Mouse (Mus musculus) cerebellum, adult 9-11 months (tissue): Measurements from ENCODE around the gene Itpkb.

ENCODE experiments used
- DNase-seq: peaks from one replicate; pipeline ENCODE4 v3.0.0; 2022

The Itpkb gene

DNA sequence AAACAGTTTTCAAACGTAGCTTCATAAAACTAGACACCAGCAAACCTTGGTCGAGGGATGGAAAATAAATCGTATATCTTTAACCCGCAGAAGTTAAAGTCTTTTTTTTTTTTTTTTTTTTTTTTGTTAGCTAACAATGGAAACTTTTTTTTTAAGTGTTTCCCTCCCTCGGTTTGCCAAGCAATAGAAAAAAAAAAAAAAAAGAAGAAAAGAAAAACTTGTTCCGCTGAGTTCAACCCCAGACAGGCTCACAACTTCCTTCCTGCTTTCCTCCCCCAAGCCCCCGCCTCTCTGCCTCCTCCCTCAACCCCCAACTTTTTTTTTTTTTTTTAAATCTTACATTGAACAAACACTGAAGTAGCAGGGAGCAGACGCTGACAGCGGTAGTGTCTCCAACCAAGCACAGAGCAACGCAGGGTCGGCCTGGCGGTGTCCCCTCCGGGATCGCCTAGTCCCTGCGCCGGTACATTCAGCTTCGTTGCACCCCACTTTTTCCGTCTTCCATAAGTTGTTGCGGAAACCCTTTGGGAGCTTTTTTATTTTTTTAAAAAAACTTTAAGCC is at the start of gene Itpkb:
Itpkb (plus strand) TSS at position 341 of the 562 bp plus-strand sequence.
- peak; percentile 36 for DNase-seq

DNA sequence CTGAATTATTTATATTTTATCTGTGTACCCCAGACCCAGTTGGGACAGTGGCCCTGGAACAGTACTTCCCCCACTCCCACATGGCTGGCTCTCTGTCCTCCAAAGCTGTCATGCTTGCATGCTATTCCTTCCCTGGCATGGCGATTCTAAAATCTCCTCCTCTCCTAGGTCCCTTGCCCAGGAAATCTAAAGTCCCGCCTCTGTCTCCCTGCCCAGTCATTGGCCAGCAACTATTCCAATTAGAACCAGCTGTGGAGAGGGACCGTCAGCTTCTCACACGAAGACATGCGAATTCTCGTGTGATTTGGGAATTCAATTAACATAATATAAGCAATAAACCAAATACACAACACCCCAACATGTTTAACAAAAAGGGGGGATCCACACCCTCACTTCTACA is 47.7 kb upstream of the Itpkb start:
- no peak for DNase-seq

DNA sequence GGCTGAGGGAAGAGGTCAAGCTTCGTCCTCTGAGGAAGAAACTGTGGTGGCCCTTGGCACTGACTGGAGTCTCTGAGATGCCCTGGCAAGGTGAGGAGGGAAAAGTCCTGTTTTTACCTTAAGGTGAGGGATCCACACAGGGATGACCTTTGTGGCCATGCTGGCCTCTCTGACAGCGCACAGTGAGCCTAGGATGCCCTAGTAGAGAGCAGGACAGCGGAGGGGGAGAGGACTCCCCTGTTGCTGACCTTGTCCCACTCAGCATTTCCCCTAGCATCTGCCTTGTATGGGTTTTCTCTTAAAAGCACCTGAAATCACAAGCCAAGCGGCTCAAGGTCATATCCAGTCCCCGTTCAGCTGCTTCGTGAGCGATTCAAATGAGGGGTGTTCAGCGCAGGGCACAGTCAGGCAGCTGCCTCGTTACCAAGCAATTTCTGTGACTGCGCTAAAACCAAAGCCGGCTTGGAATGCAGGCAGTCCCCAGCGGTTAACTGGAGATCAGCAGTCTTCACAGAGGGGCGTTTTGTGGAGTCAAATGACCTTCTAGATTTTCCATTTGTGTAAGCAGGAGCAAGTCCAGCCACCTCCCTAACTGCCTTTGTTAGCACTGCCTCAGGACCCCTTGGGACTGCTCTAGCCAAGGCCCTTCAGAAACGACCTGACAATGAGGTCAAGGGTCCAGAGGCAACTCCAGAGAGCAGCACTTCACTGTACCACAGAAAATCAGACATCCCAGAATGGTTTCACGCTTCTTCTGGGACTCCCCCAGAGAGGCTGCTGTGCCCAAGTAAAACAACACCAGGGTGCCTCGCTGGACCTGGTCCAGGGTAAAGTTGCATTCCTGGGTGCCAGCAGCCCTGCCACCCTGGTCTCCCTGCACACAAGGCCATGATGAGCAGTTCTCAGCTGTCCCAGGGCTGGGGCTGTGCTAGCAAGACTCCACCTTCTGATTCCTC is 46.2 kb upstream of the Itpkb start:
- no peak for DNase-seq

DNA sequence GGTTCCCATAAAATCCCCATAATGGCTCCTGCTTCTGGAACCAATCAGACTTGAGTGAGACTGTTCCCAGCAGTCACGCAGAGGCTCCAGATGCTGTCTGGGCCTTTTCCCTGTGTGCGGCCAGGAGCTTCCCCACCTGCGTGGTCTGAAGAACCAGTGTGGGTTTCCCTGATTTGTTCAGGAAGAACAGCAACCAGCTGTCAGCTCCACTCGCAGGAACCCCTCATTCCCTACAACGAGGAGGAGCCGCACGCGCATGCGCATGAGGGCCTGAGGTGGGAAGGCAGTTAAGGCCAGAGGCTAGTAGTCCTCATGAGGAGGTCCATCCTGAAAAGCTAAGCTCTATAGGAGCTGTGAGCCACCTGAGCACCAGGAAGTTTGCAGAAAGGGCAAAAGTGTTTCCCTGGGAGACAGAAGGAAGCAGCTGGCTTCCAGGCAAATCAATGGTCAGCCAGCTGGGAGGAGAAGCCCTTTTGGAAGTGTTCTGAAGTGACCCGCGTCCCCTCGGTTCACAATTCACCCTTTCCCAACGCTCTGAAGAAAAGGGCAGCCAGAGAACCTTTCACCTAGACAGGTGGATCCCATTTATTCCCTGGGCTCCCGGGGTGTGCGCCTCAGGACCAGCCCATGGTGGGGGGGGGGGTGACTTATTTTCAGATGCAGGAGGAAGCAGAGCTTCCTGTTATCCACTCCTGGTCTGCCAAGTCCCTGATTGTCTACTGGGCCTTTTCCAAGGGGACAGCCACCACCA is 44.0 kb upstream of the Itpkb start:
- DNase-seq, result no peak

DNA sequence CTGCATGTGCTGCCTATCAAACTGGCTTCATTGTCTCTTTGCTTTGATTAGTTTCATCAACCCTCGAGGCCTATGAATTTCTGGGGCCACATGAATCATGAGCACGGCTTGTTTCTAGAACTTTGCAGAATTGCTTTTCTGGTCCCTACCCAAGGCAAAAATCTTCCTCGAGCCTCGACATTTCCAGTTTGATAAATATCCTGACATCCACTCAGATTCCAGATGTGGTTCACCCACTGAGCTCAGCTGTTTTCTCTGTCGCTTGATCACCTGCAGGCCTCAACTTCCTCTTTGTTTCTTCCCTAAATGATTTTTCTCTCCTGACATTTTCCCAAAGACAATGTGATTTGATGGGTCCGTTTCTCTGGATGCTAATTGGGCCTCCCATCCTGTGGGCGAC is 42.1 kb upstream of the Itpkb start:
- DNase-seq, result no peak

DNA sequence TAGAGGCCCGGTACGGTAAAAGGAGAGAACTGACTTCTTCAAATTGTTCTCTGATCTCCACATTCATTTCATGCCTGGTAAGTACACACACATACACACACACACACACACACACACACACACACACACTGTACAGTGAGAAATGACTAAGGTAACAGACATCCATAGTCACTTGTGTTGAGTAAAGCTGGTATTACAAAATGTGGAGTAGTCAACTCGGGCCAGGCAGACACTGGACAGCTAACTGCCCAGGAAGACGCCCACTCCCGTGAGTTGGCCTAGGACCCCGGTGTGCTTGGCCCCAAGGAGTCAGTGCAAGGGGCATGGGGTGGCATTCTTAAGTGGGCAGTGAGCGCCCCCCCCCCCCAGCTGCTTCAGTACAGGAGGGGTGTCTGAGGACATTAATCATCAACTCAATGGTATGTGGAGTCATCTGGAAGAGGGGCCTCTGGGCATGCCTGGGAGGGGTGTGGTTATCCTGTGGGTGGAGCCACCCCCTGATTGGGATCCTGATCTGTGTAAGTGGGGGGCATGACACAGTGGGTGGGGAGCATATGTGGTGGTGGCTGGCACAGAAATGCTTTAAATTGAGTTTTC is 41.3 kb upstream of the Itpkb start:
- DNase-seq, result no peak

DNA sequence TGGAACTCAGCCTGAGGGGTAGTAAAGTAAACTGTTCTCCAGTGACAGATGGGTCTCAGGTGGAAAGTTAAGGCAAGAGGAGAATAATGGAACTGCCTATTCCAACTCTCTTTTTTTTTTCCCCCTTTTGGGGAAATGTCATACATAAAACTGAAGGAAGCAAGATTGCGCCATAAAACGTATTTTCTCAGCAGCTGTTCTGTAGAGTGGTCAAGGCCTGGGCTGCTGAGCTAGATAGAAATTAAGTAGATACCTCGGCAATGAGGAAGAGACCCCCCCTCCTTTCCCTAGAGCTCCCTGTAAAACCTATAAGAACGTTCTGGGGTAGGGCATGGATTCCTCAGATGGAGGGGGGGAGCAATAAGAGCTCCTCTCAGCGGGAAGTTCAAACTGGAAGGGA is 40.5 kb upstream of the Itpkb start:
- DNase-seq, result no peak

DNA sequence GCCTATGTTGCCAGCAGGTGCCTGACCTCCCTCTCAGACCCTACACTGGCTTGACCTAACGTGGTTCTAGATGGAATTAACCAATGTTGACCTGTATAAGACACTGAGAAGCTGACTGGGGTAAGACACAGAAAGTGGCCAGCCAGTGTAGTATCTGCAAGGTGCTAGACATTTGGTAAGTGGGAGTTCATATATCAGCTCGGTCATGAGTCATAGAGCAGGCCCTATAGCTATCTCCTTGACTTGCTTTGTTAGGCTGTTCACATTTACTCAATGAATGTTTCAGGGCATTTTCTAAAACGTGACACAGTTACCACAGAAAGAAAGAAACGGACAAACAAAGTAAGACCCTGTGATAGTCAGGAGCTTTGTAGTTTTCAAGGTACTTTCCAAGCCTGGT is 39.9 kb upstream of the Itpkb start:
- no peak for DNase-seq

DNA sequence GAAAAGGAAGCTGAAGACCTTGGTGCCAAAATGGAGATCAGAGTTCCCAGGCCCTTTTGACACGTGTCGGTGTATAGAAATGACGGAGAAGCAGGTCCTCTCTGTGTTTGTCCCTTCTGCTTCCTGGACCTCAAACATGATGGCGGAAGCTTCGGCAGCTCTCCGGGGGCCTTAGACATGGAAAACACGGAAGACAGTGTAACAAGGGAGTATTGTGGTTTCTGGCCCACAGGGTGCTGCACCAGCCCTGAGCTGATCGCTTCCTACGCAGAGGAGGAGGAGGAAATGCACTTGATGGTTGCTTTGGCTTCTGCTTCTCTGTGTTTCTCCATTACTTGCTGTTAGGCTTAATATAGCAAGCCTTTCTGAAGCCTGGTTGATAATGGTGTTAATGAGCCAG is 34.2 kb upstream of the Itpkb start:
- DNase-seq, result no peak

DNA sequence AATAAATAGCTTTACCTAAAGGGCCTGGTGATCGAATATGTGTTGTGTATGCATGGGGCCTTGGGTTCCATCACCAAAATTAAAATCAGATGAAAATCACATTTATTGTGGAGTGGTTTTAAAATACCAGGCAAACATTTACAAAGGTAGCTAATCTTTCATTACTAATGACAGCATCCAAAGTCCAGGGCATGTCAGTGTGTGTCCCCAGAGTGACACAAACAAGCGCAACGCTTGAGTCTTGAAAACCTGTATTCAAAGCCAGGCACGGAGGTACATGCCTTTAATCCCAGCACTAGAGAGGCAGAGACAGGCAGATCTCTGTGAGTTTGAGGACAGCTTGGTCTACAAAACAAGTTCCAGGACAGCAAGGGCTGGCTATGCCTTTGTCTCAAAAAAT is 30.6 kb upstream of the Itpkb start:
- no peak for DNase-seq

DNA sequence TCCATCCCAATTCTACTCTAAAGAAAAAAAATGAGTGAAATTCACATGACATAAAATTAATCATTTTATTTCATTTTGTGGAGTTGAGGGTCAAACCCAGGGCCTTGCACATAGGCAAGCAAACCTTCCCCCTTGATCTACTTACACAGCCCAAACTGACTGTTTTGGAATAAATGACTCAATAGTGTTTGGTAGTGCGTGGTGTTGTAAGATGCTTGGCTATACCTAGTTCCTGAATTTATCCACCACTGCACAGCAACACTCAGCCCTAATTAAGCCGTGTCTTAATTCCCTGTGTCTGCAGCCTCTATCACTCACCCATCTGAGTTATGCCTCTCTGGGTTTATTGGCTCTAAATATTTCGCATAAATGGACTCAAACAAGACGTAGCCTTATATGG is 30.0 kb upstream of the Itpkb start:
- DNase-seq, result no peak

DNA sequence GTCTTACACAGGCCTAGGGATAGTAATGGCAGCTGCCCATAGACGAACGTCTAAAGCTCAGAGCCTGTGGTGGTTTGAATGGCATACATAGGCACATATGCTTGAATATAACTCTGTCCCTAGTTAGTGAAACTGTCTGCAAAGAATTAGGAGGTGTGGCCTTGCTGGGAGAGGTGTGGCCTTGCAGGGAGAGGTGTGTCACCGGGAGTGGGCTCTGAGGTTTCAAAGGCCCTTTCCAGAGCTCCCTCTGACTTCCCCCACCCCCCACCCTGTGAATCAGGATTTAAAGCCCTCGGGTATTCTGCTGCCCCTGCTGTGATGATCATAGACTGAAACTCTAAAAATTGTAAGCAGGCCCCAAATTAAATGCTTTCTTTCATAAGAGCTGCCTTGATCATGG is 29.3 kb upstream of the Itpkb start:
- no peak for DNase-seq

DNA sequence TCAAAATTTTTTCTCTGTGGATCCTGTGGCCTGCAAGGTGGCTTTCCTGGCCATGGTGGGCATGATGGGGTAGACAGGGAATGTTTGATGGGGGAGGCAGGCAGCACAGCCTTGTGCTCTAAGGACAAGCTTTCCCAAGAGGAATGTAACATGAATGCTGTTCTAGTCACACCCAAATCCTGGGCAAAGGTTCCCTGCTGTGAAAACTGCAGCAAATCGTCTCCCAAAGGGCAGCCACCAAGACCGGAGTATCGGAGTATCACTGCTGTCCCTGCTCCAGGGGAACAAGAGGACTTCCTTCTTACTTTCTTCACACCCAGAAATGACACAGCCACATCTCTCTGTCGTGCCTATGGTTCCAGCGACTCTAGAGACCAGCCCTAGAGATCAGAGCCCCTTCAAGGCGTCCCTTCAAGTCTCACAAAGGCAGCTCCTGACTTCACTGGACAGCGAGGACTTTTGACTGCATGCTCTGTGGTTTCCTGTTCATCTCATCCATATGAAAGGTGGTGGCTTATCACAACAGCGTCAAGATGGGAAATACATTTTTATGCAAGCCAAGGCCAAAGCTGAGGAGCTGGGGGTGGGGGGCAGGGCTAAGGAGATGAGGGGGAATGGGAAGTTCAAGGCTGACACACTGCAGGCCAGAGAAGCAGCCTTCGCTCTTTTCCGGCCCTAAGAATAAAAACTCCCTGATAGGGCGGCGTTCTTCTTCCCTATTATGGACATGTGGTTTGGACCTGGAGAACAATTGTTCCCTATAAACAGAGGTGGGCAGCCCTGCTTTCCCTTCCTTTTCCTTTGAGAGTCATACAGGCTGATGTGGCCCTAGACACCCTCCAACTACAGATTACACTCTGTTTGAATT is 27.8 kb upstream of the Itpkb start:
- DNase-seq, result no peak

DNA sequence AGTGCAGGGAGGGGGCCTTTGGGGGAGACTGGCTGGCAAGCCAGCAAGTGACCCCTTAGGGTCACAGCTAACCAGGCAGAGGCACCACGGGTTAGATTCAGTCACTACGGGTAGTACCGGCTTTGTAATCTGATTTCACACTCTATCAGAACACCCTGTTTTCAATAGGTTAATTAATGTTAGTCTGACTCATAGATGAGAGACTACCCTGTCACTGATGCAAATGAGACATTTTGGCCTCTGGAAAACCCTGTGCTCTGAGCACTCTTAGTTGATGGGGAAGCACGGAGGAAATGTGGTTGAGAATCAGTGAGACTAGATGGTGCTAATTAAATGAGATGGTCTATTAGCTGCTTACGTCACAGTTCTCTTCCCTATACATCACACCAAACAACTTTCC is 26.7 kb upstream of the Itpkb start:
- no peak for DNase-seq

DNA sequence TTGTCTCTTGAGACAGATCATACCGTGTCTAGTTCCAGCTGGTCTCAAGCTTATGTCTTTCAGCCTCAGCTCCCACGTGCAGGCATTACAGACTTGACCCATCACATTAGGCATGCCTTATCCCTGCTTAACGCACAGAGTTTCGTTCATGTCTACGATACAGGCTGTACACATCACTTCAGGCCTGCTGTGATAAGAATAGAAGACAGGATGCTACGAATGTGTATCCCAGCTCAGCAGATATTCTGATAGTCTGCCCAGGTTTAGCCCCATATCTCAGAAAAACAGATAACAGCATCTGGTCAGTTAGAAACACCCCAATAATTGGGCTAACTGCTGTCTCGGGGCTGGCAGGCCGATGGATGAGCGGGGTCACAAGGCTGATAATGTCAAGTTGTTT is 23.4 kb upstream of the Itpkb start:
- DNase-seq, result no peak

DNA sequence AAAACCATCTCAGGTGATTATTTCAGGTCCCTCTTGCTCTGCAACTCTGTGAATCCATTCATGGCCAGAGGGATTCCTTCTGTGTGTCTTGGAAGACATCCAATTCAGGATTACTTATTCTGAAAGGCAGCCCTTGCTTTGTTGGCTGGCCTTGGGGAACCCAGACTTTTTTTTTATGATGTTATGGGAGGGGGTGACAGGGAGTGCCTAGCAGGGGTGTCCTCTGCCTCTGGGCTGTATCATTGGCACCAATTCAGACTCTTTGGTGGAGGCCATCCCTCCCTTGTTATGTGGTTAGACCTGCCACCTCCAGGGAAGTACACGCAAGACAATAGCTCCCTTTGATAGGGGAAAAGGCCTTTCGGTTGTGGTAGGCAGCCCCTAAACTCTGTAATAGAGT is 22.6 kb upstream of the Itpkb start:
- no peak for DNase-seq

DNA sequence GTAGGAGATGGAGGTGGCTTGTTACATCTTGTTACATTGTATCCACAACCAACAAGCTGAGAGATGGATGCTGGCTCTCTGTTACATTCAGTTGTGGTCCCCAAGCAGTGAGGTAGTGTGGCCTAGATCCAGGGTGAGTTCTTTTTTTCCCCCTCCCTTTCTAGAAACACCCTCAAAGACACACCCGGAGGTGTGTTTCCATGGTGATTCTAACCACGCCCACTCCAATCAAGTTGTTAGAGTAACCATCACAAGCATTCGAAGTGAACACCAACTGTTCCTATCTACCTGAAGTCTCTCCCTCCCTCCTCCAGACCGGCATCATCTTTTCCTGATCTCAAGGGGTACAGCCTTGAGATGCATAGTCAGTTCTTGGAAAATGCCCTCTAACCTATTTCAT is 21.4 kb upstream of the Itpkb start:
- no peak for DNase-seq

DNA sequence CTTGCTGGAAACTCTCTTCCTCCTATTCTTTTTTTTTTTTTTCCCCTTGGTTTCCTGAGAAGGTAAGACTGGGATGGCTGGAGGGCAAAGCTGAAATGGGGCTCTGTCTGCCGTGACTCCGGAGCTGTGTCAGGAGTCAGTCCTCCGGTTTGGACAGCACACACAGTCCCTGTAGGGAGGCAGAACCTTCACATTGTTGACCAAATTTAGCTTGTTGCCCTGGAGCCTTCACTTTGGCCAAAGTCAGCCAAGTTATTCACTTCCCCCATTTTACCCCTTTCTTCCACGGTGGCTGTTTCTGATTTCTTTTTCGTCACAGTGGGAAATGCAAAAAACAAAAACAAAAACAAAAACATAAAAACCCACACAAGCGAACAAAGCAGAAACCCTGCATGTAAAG is 18.0 kb upstream of the Itpkb start:
- DNase-seq, result no peak

DNA sequence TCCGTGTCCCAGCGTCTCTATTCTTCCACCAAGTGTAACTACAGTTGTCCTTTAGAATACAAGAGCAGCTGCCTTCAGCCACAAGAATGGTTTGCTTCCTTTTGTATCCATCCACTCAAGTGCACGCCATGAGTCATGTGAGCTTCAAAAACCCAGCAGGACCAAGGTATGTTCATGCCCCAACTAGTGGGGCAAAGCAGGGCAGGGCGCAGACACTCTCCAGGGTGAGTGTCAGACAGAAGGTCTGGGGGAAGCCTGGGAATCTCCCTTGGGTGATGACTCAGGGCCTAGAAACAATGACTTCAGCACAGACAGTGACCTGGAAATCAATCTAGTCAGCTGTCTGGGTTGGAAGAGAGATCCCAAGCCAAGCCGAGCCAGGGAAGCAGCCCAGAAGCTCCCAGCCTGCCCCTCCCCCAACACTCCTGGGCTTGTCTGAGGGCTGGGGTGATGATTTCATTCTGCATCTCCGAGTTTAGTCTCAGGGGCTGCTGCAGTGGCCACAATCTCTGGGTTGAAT is 17.4 kb upstream of the Itpkb start:
- peak; percentile 65 for DNase-seq

DNA sequence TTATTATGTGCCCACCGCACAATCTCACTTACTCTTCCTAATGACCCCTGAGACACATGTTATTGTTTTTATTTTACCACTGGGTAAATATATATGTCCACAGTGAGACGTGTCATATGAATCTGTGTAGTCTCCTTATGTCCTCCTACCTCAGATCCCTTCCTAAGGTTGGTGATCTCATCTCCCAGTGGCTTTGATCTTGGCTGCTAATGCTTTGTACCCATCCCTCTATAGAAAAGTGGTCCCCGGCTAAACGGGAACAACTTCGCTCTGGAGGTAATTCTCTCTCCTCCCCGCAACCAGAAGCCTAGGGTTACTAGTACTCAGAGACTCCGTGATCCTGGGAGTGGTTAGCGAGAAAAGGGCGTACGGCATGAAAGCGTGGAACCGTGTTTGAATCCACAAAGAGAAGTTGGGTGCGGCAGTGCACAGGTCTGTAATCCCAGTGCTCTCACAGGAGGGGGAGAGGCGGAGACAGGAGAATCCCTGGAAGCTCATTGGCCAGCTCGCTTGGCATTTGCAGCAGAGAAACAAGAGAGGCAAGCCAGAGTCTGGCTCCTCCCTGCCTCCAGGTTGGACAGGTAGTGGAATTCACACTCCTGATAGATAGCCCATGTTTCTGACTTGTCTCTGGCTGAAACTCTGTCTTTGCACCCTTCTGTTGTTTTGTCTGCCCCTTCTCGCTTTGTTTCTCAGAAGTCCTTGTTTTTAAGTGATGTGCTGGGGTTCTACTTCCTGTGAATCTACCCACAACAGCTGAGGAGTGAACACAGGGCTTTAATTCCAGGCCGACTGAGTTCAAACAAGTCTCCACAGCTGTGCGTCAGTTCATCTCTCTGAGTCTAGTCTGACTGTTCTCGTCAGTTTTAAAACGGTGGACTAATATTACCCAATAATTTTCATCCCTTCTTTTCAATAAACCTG is 16.5 kb upstream of the Itpkb start:
- DNase-seq, result peak; percentile 70

DNA sequence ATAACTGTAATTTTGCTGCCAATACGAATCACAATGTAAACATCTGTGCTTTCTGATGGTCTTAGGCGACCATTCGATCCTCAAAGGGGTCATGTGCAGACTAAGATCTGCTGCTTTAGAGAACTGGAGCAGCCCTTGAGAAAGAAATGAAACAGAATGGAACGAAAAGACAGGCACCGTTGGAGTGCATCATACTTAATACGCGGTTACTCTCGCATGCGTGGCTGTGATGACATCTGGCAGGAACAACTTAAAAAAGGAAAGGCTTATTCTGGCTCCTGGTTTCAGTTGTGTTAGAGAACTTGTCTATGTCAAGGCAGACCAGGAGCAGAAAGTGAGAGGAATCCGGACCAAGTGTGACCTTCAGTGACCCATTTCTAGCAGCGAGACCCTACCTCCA is 15.6 kb upstream of the Itpkb start:
- no peak for DNase-seq
